Mouse (Mus musculus): Measurements from ENCODE around the gene Rbm3. TPM values are rescaled to one million over a fixed set of nuclear protein-coding genes. Genes with fewer than 3 reads are reported as not detected.

The Rbm3 gene
- total RNA-seq, 2 experiments from 2014 or later = 268 to 306 TPM

Other genes with a start within 250 kb of the Rbm3 start
- gene Pqbp1, start 246.6 kb downstream of the Rbm3 start, total RNA-seq (2021) = 10 to 100 TPM; 77.7 to 81.3 TPM
- gene Timm17b, start 246.5 kb downstream of the Rbm3 start, total RNA-seq (2021) = 10 to 100 TPM; 25.5 to 34.1 TPM
- not detected for gene Gm10491, start 238.0 kb downstream of the Rbm3 start, total RNA-seq (2021)
- not detected for gene Gm10490, start 236.3 kb downstream of the Rbm3 start, total RNA-seq (2021)
- gene Pcsk1n, start 226.1 kb downstream of the Rbm3 start, total RNA-seq (2021) = 100 to 1,000 TPM; 287 to 317 TPM
- not detected for gene Eras, start 217.3 kb downstream of the Rbm3 start, total RNA-seq (2021)
- gene Hdac6, start 198.0 kb downstream of the Rbm3 start, total RNA-seq (2021) = 10 to 100 TPM; 59.7 to 65.0 TPM
- gene Gata1, start 167.8 kb downstream of the Rbm3 start, total RNA-seq (2021) = not detected
- under 1 TPM; 0.57 to 0.73 TPM for gene Glod5, start 127.4 kb downstream of the Rbm3 start, total RNA-seq (2021)
- 10 to 100 TPM; 34.3 to 36.7 TPM for gene Suv39h1, start 71.1 kb downstream of the Rbm3 start, total RNA-seq (2021)
- 1 to 10 TPM; 1.4 to 1.5 TPM for gene Was, start 55.4 kb downstream of the Rbm3 start, total RNA-seq (2021)
- 100 to 1,000 TPM; 231 to 242 TPM for gene Wdr13, start 13.0 kb downstream of the Rbm3 start, total RNA-seq (2021)
- gene Tbc1d25, start 30.3 kb upstream of the Rbm3 start, total RNA-seq (2021) = 10 to 100 TPM; 14.4 to 17.7 TPM
- 10 to 100 TPM; 27.5 to 29.8 TPM for gene Ebp, start 47.6 kb upstream of the Rbm3 start, total RNA-seq (2021)
- gene Porcn, start 60.6 kb upstream of the Rbm3 start, total RNA-seq (2021) = 10 to 100 TPM; 65.8 to 67.9 TPM
- gene Ftsj1, start 106.5 kb upstream of the Rbm3 start, total RNA-seq (2021) = 10 to 100 TPM; 22.9 to 27.5 TPM
- 10 to 100 TPM; 13.5 to 24.3 TPM for gene Slc38a5, start 125.3 kb upstream of the Rbm3 start, total RNA-seq (2021)
- not detected for gene Ssxb10, start 181.5 kb upstream of the Rbm3 start, total RNA-seq (2021)
- not detected for gene Ssxb9, start 221.1 kb upstream of the Rbm3 start, total RNA-seq (2021)

All from left cerebral cortex, postnatal 10 days (tissue).